Mouse (Mus musculus): ENCODE results near the gene C330021F23Rik. TPM values are rescaled to one million over a fixed set of nuclear protein-coding genes. Genes with fewer than 3 reads are reported as not detected.

The C330021F23Rik gene
- total RNA-seq, 2 experiments from 2014 or later: 0.61 to 1.9 TPM

Other genes starting within 250 kb of the C330021F23Rik start
- 1 to 10 TPM; 2.3 to 3.7 TPM for gene A430078G23Rik, start 214.6 kb upstream of the C330021F23Rik start, total RNA-seq (2021)
- gene Arhgef18, start 175.0 kb upstream of the C330021F23Rik start, total RNA-seq (2021): 10 to 100 TPM; 27.4 to 36.5 TPM
- 10 to 100 TPM; 13.3 to 16.1 TPM for gene Pex11g, start 100.3 kb upstream of the C330021F23Rik start, total RNA-seq (2021)
- under 1 TPM in 1 of 2 experiments, not detected in 1; 0.27 TPM for gene Tex45, start 97.1 kb upstream of the C330021F23Rik start, total RNA-seq (2021)
- gene Zfp358, start 74.9 kb upstream of the C330021F23Rik start, total RNA-seq (2021): 10 to 100 TPM; 23.9 to 25.3 TPM
- 10 to 100 TPM; 30.2 to 37.6 TPM for gene Mcoln1, start 67.5 kb upstream of the C330021F23Rik start, total RNA-seq (2021)
- 10 to 100 TPM; 24.2 to 39.3 TPM for gene Pnpla6, start 52.6 kb upstream of the C330021F23Rik start, total RNA-seq (2021)
- gene Camsap3, start 19.3 kb downstream of the C330021F23Rik start, total RNA-seq (2021): 10 to 100 TPM in 1 of 2 experiments, 1 to 10 TPM in 1; 9.1 to 13.8 TPM
- 10 to 100 TPM; 33.1 to 33.9 TPM for gene Xab2, start 53.3 kb downstream of the C330021F23Rik start, total RNA-seq (2021)
- gene Pet100, start 53.6 kb downstream of the C330021F23Rik start, total RNA-seq (2021): 100 to 1,000 TPM; 104 to 118 TPM
- not detected for gene Pcp2, start 57.6 kb downstream of the C330021F23Rik start, total RNA-seq (2021)
- 10 to 100 TPM; 70.1 to 89.1 TPM for gene Stxbp2, start 63.0 kb downstream of the C330021F23Rik start, total RNA-seq (2021)
- gene Retn, start 87.8 kb downstream of the C330021F23Rik start, total RNA-seq (2021): 10 to 100 TPM in 1 of 2 experiments, 1 to 10 TPM in 1; 3.7 to 33.4 TPM
- gene Mcemp1, start 97.8 kb downstream of the C330021F23Rik start, total RNA-seq (2021): 1 to 10 TPM; 1.2 to 1.7 TPM
- gene Fcor, start 104.4 kb downstream of the C330021F23Rik start, total RNA-seq (2021): 10 to 100 TPM; 28.3 to 29.9 TPM
- gene Trappc5, start 108.3 kb downstream of the C330021F23Rik start, total RNA-seq (2021): 10 to 100 TPM; 19.5 to 23.1 TPM
- gene Fcer2a, start 126.2 kb downstream of the C330021F23Rik start, total RNA-seq (2021): 1 to 10 TPM; 2.5 to 3.4 TPM
- 10 to 100 TPM in 1 of 2 experiments, 1 to 10 TPM in 1; 7.4 to 14.3 TPM for gene Clec4g, start 152.7 kb downstream of the C330021F23Rik start, total RNA-seq (2021)
- under 1 TPM; 0.63 to 0.79 TPM for gene Cd209a, start 181.0 kb downstream of the C330021F23Rik start, total RNA-seq (2021)